Mouse (Mus musculus): Measurements from ENCODE around the gene Polr3gl. TPM values are rescaled to one million over a fixed set of nuclear protein-coding genes. Genes with fewer than 3 reads are reported as not detected.

Gene Polr3gl
- total RNA-seq, 4 experiments from 2014 or later = 31.7 to 35.2 (median 34.7) TPM

- peak; percentile 84 for DNase-seq (ENCODE audit: low spot score)
Measured at GRCm38 (mm10) chr3:96598156-96599068, 4.4 kb upstream of the Polr3gl start.

GRCm38 (mm10) chr3:96597435-96597891 is 3.5 kb upstream of the Polr3gl start:
- no peak for DNase-seq (ENCODE audit: low spot score)

DNA sequence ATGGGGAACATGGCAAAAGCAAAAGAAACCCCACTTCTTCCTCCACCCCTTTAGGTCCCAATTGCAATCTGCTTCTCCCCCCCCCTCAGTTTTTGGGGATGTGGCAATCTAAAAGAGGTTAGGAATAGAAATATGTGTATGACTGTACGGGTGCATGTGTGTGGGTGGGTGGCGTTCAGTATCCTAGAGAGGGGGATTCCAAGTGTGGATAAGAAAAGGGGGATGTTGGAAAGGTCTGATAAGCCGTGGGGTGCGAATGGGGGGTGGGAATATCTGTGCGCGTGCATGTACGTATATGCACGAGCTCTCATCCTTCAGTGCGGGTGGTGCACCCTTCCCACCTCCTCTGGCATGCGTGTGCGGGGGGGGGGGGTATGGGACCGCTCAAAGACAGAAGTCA is 2.9 kb upstream of the Polr3gl start:
- DNase-seq (ENCODE audit: low spot score) = no peak

DNA sequence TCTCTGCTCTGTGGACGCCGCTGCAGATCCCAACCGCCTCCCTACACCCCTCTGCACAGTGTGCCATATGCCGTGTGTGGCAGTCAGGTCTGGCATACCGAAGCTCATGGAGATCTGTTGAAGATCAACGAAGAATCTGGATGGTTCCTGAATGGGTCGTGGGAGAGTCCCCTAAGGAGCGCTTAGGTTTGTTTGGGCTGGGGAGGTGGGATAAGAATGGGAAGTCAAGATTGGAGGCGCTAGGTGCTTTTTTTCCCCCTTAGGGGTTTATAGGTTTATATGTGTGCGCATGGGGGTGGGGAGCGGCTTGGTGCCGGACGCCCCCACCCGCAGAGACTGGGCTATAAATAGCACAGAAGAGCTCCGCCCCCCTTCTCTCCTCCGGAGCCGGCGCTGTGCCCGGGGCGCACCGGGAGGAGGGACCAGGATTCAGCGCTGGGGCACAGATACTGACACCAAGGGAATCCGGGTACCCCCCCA is 2.3 kb upstream of the Polr3gl start, which contains the start of gene Ankrd34a:
Gene Ankrd34a, plus strand, starts transcription at position 409 of the 480 bp plus-strand sequence.
- peak; percentile 50 for DNase-seq (ENCODE audit: low spot score)

- DNase-seq (ENCODE audit: low spot score) = no peak
Measured at GRCm38 (mm10) chr3:96595661-96596060, 1.7 kb upstream of the Polr3gl start.

- no peak for DNase-seq (ENCODE audit: low spot score)
Measured at GRCm38 (mm10) chr3:96594851-96595250, 870 bp upstream of the Polr3gl start.

GRCm38 (mm10) chr3:96593374-96593773 is 607 bp downstream of the Polr3gl start:
- peak; percentile 28 for DNase-seq (ENCODE audit: low spot score)

DNA sequence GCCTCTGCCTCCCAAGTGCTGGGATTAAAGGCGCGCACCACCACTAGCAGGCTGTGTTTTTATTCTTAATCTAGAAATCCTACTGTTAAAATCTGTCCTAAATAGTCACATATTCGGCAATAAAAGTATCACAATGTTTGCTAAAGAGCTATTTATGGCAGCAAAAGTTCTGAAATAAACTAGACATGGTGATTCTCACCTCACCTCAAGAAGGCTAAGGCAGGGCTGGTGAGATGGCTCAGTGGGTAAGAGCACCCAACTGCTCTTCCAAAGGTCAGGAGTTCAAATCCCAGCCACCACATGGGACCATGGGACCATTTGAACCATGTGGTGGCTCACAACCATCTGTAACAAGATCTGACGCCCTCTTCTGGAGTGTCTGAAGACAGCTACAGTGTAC is 3.3 kb downstream of the Polr3gl start:
- DNase-seq (ENCODE audit: low spot score) = no peak

DNA sequence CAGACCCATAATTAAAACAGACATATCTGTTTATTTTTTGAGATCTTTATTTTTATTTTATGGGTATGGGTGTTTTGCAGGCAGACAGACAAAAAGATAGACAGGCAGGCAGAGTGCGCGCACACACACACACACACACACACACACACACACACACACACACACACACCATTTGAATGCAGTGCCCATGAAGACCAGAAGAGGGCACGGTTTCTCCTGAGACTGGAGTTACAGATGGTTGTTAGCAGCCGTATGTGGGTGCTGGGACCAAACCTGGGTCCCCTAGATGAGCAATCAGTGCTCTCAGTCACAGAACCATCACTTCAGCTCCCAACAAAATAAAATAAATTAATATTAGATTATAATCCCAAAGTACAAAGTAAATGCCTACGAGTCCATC is 10.6 kb downstream of the Polr3gl start:
- DNase-seq (ENCODE audit: low spot score) = no peak

DNA sequence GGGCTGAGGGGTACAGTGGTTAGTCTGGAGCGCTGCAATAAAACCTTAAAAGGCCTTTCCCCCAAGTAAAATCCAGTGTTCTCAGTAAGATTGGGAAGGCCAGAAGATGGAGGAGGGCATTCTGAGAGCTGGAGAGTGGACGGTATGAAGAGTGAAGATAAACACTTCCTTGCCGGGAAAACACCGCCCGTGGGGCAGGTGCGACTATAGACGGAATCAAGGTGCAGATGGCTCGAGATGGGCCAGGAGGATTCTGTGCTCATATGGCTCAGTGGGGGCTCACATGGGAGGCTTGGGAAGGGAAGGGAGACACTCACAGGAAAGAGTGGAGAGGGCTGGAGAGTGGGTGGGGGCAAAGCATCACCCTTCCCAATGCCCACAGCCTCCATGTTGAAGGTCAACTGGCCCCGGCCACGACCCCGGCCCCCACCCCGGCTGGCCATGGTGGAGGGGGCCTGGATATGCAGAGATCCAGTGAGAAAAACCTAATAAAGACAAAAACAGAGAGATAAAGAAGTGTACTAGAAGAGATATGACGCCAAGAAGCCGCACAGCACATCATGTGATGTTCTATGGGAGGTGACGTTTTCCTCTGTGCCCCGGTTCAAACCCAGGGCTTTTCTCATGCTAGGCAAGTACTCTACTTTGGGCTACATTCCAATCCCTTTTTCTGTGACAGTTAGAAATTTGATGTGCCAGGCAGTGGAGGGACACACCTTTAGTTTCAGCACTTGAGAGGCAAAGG is 12.0 kb downstream of the Polr3gl start:
- no peak for DNase-seq (ENCODE audit: low spot score)

- DNase-seq (ENCODE audit: low spot score) = no peak
Measured at GRCm38 (mm10) chr3:96581141-96581540, 12.8 kb downstream of the Polr3gl start.

- DNase-seq (ENCODE audit: low spot score) = peak; percentile 91
Measured at GRCm38 (mm10) chr3:96579885-96580454, 14.0 kb downstream of the Polr3gl start.

DNA sequence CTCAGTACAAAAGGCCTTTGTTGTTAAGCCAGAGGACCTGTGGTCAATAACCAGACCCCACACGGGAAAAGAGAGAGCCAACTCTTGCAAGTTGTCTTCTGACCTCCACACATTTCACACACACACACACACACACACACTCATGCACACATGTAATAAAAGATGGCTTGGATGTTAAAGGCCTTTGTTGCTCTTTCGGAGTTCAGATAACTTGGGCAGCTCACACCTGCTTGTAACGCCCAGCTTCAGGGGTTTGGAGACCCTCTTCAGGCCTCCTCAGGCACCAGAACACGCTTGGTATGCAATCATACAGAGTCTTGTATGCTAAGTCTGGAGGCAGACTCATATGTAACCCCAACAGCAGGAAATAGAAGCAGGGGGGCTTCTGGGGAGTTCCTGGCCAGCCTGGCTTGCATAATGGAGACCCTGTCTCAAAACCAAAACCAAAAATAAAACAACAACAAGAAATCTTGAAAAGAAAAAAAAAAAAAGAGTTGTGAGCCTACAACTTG is 14.7 kb downstream of the Polr3gl start:
- DNase-seq (ENCODE audit: low spot score) = no peak

- DNase-seq (ENCODE audit: low spot score) = no peak
Measured at GRCm38 (mm10) chr3:96578561-96579238, 15.3 kb downstream of the Polr3gl start.

- DNase-seq (ENCODE audit: low spot score) = peak; percentile 30
Measured at GRCm38 (mm10) chr3:96577566-96577965, 16.4 kb downstream of the Polr3gl start.

- peak; percentile 98 for DNase-seq (ENCODE audit: low spot score)
Measured at GRCm38 (mm10) chr3:96576690-96577541, 17.1 kb downstream of the Polr3gl start, which contains the start of gene Gm16253. Gene Gm16253 (plus strand): TSS chr3:96576984.

DNA sequence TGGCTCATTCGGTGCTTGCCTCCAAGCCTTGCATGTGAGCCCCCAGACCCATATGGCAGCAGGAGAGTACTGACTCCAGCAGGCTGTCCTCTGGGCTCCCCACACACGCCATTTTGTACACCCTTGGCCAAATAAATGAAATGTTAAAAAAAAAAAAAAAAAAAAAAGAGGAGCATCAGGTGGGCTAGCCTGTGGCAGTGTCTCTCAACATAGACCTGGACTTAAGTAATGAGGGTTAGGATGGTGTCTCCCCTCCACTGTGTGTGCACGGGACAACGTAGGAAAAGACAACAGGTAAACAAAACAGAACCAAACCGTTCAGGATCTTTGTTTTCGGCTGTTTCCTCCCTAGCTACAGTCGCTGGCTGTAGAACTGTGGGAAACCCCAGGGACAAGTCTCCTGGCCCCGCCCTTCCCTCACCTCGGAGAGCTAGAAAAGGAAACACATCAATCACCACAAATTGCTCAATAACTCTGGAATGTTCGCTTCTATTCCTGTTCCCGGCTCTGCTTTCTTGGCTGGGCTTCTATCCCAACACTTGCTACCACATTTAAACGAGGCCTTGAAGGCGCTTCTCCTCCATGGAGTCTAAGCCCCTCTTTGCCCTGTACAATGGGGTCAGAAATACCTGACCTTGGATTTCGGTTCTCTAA is 17.8 kb downstream of the Polr3gl start:
- DNase-seq (ENCODE audit: low spot score) = peak; percentile 94

DNA sequence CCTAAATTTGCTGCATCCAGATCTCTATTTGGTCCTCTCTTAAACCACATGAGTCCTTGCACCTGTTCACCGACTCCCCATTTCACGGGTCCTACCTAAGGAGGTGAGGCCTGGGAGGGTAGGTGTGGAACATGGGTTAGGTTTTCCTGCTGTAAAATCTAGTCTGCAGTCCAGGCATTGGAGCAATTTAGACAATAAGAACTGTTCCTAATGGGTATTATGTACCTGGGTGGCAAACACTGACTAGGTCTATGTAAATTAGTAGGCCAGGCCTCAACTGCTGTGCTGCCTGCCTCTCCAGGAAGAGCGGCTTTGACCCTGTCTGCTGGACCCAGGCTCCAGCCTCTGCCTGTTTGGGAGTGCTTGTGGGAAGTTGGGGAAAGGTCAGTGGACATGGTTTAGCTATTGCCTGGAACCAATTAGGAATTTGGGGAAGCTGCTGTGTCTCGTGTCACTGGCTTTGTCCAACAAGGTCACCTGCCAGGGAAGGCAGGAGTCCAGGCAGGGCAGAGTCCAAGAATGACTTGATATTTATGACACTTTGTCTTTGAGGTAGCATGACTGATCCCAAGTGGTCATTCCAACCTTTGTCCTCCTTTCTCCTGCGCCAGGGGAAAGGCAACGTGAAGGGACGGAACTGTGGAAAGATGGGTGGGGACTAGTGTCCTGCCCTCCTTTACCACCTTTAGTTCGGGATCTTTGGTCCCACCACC is 18.6 kb downstream of the Polr3gl start:
- peak; percentile 89 for DNase-seq (ENCODE audit: low spot score)
